Mouse (Mus musculus): ENCODE results near the gene Gm4884.
"Not testable (repeated sequence)": the region's sequence is repeated elsewhere in the genome, so short reads cannot be mapped to it uniquely, and the experiment has no call there.

Gene Gm4884

GRCm38 (mm10) chr7:41032419-41032818, at the start of gene Gm4884:
Gene Gm4884, plus strand, starts transcription at chr7:41032719.
- DNase-seq, result not testable (repeated sequence)

DNA sequence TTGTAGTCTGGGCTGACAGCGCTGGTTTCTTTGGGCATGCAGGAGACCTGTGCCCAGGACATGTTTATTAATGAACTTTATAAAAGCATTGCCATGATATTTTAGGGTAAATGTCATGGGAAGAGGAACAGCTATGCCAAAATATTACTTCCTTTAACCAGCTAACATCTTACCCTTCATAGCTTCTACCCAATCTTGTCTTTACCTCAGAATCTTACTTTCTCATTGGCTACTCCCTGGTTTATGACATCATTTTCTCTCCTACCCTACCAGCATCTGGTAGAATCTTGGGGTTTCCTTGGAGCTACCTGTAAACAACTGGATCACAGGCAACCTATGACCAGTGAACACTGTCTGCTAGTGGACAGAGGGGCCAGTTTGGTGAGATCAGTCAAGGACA, 45.3 kb upstream of the Gm4884 start, which contains the start of gene 4930433I11Rik:
Gene 4930433I11Rik, plus strand, starts transcription at position 301 of the 400 bp plus-strand sequence.
- DNase-seq, result no peak

DNA sequence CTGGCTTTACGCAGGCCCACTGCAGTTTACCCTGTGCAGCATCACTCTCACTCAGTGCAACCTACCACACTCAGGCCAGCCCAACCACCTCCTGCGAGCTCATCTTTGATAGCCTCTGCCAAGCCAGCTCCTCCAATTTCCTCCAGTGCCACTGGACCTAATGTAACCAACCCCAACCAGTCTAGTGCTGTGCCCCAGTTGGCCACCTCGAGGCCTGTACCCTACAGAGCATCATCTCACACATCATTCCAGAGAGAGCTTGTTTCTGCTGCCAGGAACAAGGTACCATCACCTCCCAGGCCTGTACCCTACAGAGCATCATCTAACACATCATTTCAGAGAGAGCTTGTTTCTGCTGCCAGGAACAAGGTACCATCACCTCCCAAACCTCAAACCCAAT, 11.5 kb downstream of the Gm4884 start:
- DNase-seq, result not testable (repeated sequence)

All from retina, postnatal 1 day (tissue).